Mouse (Mus musculus) bone marrow macrophage, adult 2 months (primary cell): Measurements from ENCODE around the gene Sdhb.

ENCODE experiments used
- CTCF ChIP-seq: IDR thresholded peaks from 2 replicates; pipeline ENCODE4 v1.5.1; 2012; ENCODE audit warnings: low read depth, mild to moderate bottlenecking, low read length, moderate library complexity
- POLR2A ChIP-seq: IDR thresholded peaks from 2 replicates; pipeline ENCODE4 v1.6.1; 2012; ENCODE audit warnings: mild to moderate bottlenecking, low read depth, low read length, borderline replicate concordance

- TF ChIP-seq CTCF: no peak
- TF ChIP-seq POLR2A: no peak
Measured at GRCm38 (mm10) chr4:140995811-140996210, 34.8 kb downstream of the Sdhb start.
